7 mouse cellular contexts compared by ENCODE assay signal in genomic region chr2:156179046-156179795, GRCm38 (mm10). TPM values are rescaled to one million over a fixed set of nuclear protein-coding genes. Genes with fewer than 3 reads are reported as not detected.
A peak's percentile ranks its signal among the peaks of the same experiment; 100 is the strongest.
DNase-seq lines count a peak whose midpoint lies in the region; ATAC-seq lines count a peak whose summit lies in the region.

No protein-coding gene starts in this region.

- peak overlapping the region; percentile 98 for H3K4me3 ChIP-seq in intestine, embryonic 16.5 days (ENCODE audit: low read length)
- peak overlapping the region; percentile 97 for H3K4me3 ChIP-seq in limb, embryonic 12.5 days (replicated peaks)
- peak overlapping the region; percentile 99 for H3K4me3 ChIP-seq in midbrain, embryonic 14.5 days (replicated peaks; ENCODE audit: low read depth, low read length)

- WGBS in intestine, embryonic 16.5 days: under 1% methylated on average over 47 of the region's 47 CpGs
- 1% methylated on average over 47 of the region's 47 CpGs for WGBS in limb, embryonic 12.5 days
- WGBS in midbrain, embryonic 14.5 days: 1% methylated on average over 47 of the region's 47 CpGs

- no peaks in the 10 kb centered on the region for H3K27me3 ChIP-seq in intestine, embryonic 16.5 days (replicated peaks; ENCODE audit: control insufficient read depth, insufficient read depth, low read length)
- H3K27me3 ChIP-seq in limb, embryonic 12.5 days: no peaks in the 10 kb centered on the region
- no peaks in the 10 kb centered on the region for H3K27me3 ChIP-seq in midbrain, embryonic 14.5 days (ENCODE audit: control insufficient read depth, insufficient read depth, low read length)

- DNase-seq in adrenal gland, adult 2 months: peak; percentile 88
- peak; percentile 93 for DNase-seq in embryo, embryonic 11 days
- peak; percentile 70 to 74 for DNase-seq in gastrocnemius, postnatal 36 days
- peak; percentile 90 for DNase-seq in midbrain, embryonic 14.5 days
- peak; percentile 75 for DNase-seq in spleen, adult 12 weeks (ENCODE audit: low spot score)

- H3K27ac ChIP-seq in intestine, embryonic 16.5 days (ENCODE audit: low read length): peak overlapping the region; percentile 96
- H3K27ac ChIP-seq in limb, embryonic 12.5 days: peak overlapping the region; percentile 98
- H3K27ac ChIP-seq in midbrain, embryonic 14.5 days (replicated peaks; ENCODE audit: low read depth, low read length): peak overlapping the region; percentile 98

- H3K9ac ChIP-seq in intestine, embryonic 16.5 days (ENCODE audit: low read depth, low read length): peak overlapping the region; percentile 100
- peak overlapping the region; percentile 100 for H3K9ac ChIP-seq in limb, embryonic 12.5 days (replicated peaks)
- peak overlapping the region; percentile 100 for H3K9ac ChIP-seq in midbrain, embryonic 14.5 days (replicated peaks; ENCODE audit: low read length)

- H3K4me1 ChIP-seq in intestine, embryonic 16.5 days (ENCODE audit: control insufficient read depth, insufficient read depth, low read length): peaks cover 11% of the 10 kb centered on the region
- H3K4me1 ChIP-seq in limb, embryonic 12.5 days (replicated peaks): peaks cover 16% of the 10 kb centered on the region
- peaks cover 38% of the 10 kb centered on the region for H3K4me1 ChIP-seq in midbrain, embryonic 14.5 days (ENCODE audit: control insufficient read depth, insufficient read depth, low read length)

- H3K9me3 ChIP-seq in intestine, embryonic 16.5 days (ENCODE audit: control insufficient read depth, low read length): no peaks in the 10 kb centered on the region
- no peaks in the 10 kb centered on the region for H3K9me3 ChIP-seq in limb, embryonic 12.5 days
- H3K9me3 ChIP-seq in midbrain, embryonic 14.5 days (ENCODE audit: control insufficient read depth, low read length): no peaks in the 10 kb centered on the region

- peak overlapping the region; percentile 57 for H3K4me2 ChIP-seq in intestine, embryonic 16.5 days (ENCODE audit: low read depth, low read length)
- peak overlapping the region; percentile 72 for H3K4me2 ChIP-seq in limb, embryonic 12.5 days
- peak overlapping the region; percentile 90 for H3K4me2 ChIP-seq in midbrain, embryonic 14.5 days (ENCODE audit: low read length)

- H3K36me3 ChIP-seq in intestine, embryonic 16.5 days (ENCODE audit: control insufficient read depth, insufficient read depth, low read length): peaks cover 2% of the 10 kb centered on the region; the same call in 1 of the 2 replicates
- peaks cover 37% of the 10 kb centered on the region for H3K36me3 ChIP-seq in limb, embryonic 12.5 days
- H3K36me3 ChIP-seq in midbrain, embryonic 14.5 days (ENCODE audit: control insufficient read depth, insufficient read depth, low read length): peaks cover 40% of the 10 kb centered on the region

- peak; percentile 42 for ATAC-seq in intestine, embryonic 16.5 days
- ATAC-seq in limb, embryonic 12.5 days (ENCODE audit: insufficient number of reproducible peaks, insufficient read depth, low FRiP score, low TSS enrichment, low read depth): peak; percentile 26; the same call in 1 of the 2 replicates
- ATAC-seq in midbrain, embryonic 14.5 days (ENCODE audit: low FRiP score, low TSS enrichment): peak; percentile 44

- intact Hi-C loops in gastrocnemius, postnatal 36 days (cut with DNase I): loop anchor here (2.0 kb wide), 1 partner anchor 100 kb away; no protein-coding TSS in a partner anchor

RNA-seq across cellular contexts. Expression of gene Rbm39, which starts 0.8 kb away (rescaled TPM):
- total RNA-seq in adrenal gland, adult 2 months (2021): 100 to 1,000 TPM; 269 to 386 TPM
- polyA plus RNA-seq in adrenal gland, adult 2 months (2012; rRNA removed): 89.7 and 94.8 TPM in 2 replicates
- total RNA-seq in gastrocnemius, postnatal 36 days (2021): 100 to 1,000 TPM in 1 of 2 experiments, 10 to 100 TPM in 1; 88.5 to 107 TPM
- 450 and 473 TPM in 2 replicates for polyA plus RNA-seq in intestine, embryonic 16.5 days (2015; fragmentation: Nextera tagmentation; extraction: Ambion mirVana)
- 757 and 825 TPM in 2 replicates for polyA plus RNA-seq in limb, embryonic 12.5 days (2016; fragmentation: Nextera tagmentation; extraction: Ambion mirVana)
- polyA plus RNA-seq in midbrain, embryonic 14.5 days (2014; fragmentation: Nextera tagmentation; extraction: Ambion mirVana): 484 and 514 TPM in 2 replicates

RNA-seq across cellular contexts. Expression of gene Phf20, which starts 17.0 kb away (rescaled TPM):
- 10 to 100 TPM; 37.8 to 44.5 TPM for total RNA-seq in adrenal gland, adult 2 months (2021)
- polyA plus RNA-seq in adrenal gland, adult 2 months (2012; rRNA removed): 18.1 and 18.8 TPM in 2 replicates
- total RNA-seq in gastrocnemius, postnatal 36 days (2021): 10 to 100 TPM; 22.4 to 22.8 TPM
- 46.8 and 53.2 TPM in 2 replicates for polyA plus RNA-seq in intestine, embryonic 16.5 days (2015; fragmentation: Nextera tagmentation; extraction: Ambion mirVana)
- 84.3 and 88.3 TPM in 2 replicates for polyA plus RNA-seq in limb, embryonic 12.5 days (2016; fragmentation: Nextera tagmentation; extraction: Ambion mirVana)
- 110 and 120 TPM in 2 replicates for polyA plus RNA-seq in midbrain, embryonic 14.5 days (2014; fragmentation: Nextera tagmentation; extraction: Ambion mirVana)

RNA-seq across cellular contexts. Expression of gene Nfs1, which starts 35.2 kb away (rescaled TPM):
- total RNA-seq in adrenal gland, adult 2 months (2021): 10 to 100 TPM; 76.7 to 90.3 TPM
- polyA plus RNA-seq in adrenal gland, adult 2 months (2012; rRNA removed): 123 and 134 TPM in 2 replicates
- total RNA-seq in gastrocnemius, postnatal 36 days (2021): 10 to 100 TPM; 70.8 to 77.4 TPM
- polyA plus RNA-seq in intestine, embryonic 16.5 days (2015; fragmentation: Nextera tagmentation; extraction: Ambion mirVana): 69.0 and 69.2 TPM in 2 replicates
- polyA plus RNA-seq in limb, embryonic 12.5 days (2016; fragmentation: Nextera tagmentation; extraction: Ambion mirVana): 32.9 and 33.7 TPM in 2 replicates
- polyA plus RNA-seq in midbrain, embryonic 14.5 days (2014; fragmentation: Nextera tagmentation; extraction: Ambion mirVana): 29.7 and 30.8 TPM in 2 replicates

RNA-seq across cellular contexts. Expression of gene Romo1, which starts 35.4 kb away (rescaled TPM):
- total RNA-seq in adrenal gland, adult 2 months (2021): 100 to 1,000 TPM; 233 to 376 TPM
- polyA plus RNA-seq in adrenal gland, adult 2 months (2012; rRNA removed): 407 and 417 TPM in 2 replicates
- 100 to 1,000 TPM; 196 to 210 TPM for total RNA-seq in gastrocnemius, postnatal 36 days (2021)
- 358 and 367 TPM in 2 replicates for polyA plus RNA-seq in intestine, embryonic 16.5 days (2015; fragmentation: Nextera tagmentation; extraction: Ambion mirVana)
- 447 and 463 TPM in 2 replicates for polyA plus RNA-seq in limb, embryonic 12.5 days (2016; fragmentation: Nextera tagmentation; extraction: Ambion mirVana)
- polyA plus RNA-seq in midbrain, embryonic 14.5 days (2014; fragmentation: Nextera tagmentation; extraction: Ambion mirVana): 413 and 563 TPM in 2 replicates

RNA-seq across cellular contexts. Expression of gene Gm28036, which starts 52.3 kb away (rescaled TPM):
- total RNA-seq in adrenal gland, adult 2 months (2021): 10 to 100 TPM; 14.6 to 21.1 TPM
- polyA plus RNA-seq in adrenal gland, adult 2 months (2012; rRNA removed): 2.3 and 3.4 TPM in 2 replicates
- 1 to 10 TPM; 4.2 to 4.4 TPM for total RNA-seq in gastrocnemius, postnatal 36 days (2021)
- polyA plus RNA-seq in intestine, embryonic 16.5 days (2015; fragmentation: Nextera tagmentation; extraction: Ambion mirVana): 13.5 and 14.1 TPM in 2 replicates
- 16.8 and 22.0 TPM in 2 replicates for polyA plus RNA-seq in limb, embryonic 12.5 days (2016; fragmentation: Nextera tagmentation; extraction: Ambion mirVana)
- polyA plus RNA-seq in midbrain, embryonic 14.5 days (2014; fragmentation: Nextera tagmentation; extraction: Ambion mirVana): 5.8 and 19.2 TPM in 2 replicates

Comparison
In these comparisons a context has a peak if more than half of its experiments do, and no peak if none do; other contexts are left out.
1. Peak in every context shown above with its lines: DNase-seq, ATAC-seq, H3K4me3 ChIP-seq and H3K27ac ChIP-seq.